Mouse (Mus musculus) liver, embryonic 12.5 days (tissue): Measurements from ENCODE around the gene Cxcl17. TPM values are rescaled to one million over a fixed set of nuclear protein-coding genes. Genes with fewer than 3 reads are reported as not detected.
A peak's percentile ranks its signal among the peaks of the same experiment; 100 is the strongest.

Experiments used
- ATAC-seq: fragments of 200-750 bp; cut with Nextera tagmentation; 2 replicates; pipeline ENCODE4 v1.8.0; 2017; ENCODE audit warnings: moderate number of reproducible peaks, mild to moderate bottlenecking, moderate library complexity
- H3K27ac ChIP-seq: fragments of 300-500 bp; sonication (generic); 2 replicates; pipeline ENCODE4 v1.5.1; 2016; ENCODE audit warnings: mild to moderate bottlenecking
- H3K27me3 ChIP-seq: fragments of 300-500 bp; sonication (generic); replicated peaks from 2 replicates; pipeline ENCODE4 v1.6.1; 2016; ENCODE audit warnings: mild to moderate bottlenecking, moderate library complexity
- H3K36me3 ChIP-seq: fragments of 300-500 bp; sonication (generic); 2 replicates; pipeline ENCODE4 v1.6.1; 2016; ENCODE audit warnings: mild to moderate bottlenecking, moderate library complexity
- H3K4me1 ChIP-seq: fragments of 300-500 bp; sonication (generic); 2 replicates; pipeline ENCODE4 v1.6.1; 2016
- H3K4me2 ChIP-seq: fragments of 300-500 bp; sonication (generic); 2 replicates; pipeline ENCODE4 v1.6.1; 2016; ENCODE audit warnings: mild to moderate bottlenecking, moderate library complexity
- H3K4me3 ChIP-seq: fragments of 300-500 bp; sonication (generic); 2 replicates; pipeline ENCODE4 v1.5.1; 2016; ENCODE audit warnings: mild to moderate bottlenecking, moderate library complexity
- H3K9ac ChIP-seq: fragments of 300-500 bp; sonication (generic); 2 replicates; pipeline ENCODE4 v1.6.1; 2016; ENCODE audit warnings: mild to moderate bottlenecking, moderate library complexity
- H3K9me3 ChIP-seq: fragments of 300-500 bp; sonication (generic); replicated peaks from 2 replicates; pipeline ENCODE4 v1.6.1; 2016; ENCODE audit warnings: mild to moderate bottlenecking, moderate library complexity
- WGBS: fragments of 180-500 bp; shearing (Covaris S2); methylation state at CpG from one replicate; pipeline ENCODE4 v1.1.7; 2016; ENCODE audit not compliant: insufficient replicate concordance; 5-methylcytosine and 5-hydroxymethylcytosine counted together
- polyA plus RNA-seq: library from polyadenylated mRNA; unstranded; fragments of >200 nt; fragmentation: Nextera tagmentation; extraction: Ambion mirVana; gene quantifications from 2 replicates; pipeline ENCODE4 v1.2.1, GENCODE M21; 2016

Cxcl17 gene
- polyA plus RNA-seq, 1 experiment from 2014 or later = not detected

DNA sequence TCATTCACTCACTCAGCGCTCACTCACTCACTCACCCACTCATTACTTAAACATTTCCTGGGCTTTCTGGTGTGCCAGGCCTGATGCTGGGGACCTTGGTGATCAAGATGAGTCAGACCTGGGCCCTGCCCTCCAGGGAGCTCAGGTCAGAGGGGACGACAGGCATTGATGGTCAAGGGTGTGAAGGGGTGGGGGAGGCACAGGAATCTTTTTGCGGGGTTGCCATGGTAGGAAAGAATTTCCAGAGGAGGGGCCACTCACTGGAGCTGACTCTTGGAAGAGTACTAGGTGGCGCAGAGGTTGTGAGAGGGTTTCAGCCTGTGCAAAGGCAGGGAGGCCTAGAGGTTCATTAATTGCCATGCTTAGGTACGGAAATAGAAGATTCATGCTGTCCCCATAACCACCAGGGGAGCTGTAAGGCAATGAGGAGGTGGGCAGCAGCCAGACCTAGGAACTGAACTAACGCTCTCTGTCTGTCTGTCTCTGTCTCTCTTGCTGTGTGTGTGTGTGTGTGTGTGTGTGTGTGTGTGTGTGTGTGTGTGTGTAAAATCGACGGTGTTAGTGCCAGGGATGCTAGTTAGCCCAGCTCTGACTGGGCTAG lies 35.5 kb downstream of the Cxcl17 start:
- Histone ChIP-seq H3K27ac (no peak overlapping the region), H3K4me1 (peaks cover 36% of the 10 kb centered on the region), H3K4me2 (peak overlapping the region; percentile 64), H3K4me3 (peak overlapping the region; percentile 43; the same call in 1 of the 2 replicates), H3K9ac (no peak overlapping the region), H3K9me3 (no peaks in the 10 kb centered on the region), H3K36me3 (no peaks in the 10 kb centered on the region; the same call in 1 of the 2 replicates), H3K27me3 (no peaks in the 10 kb centered on the region; the same call in 1 of the 2 replicates)
- 49% methylated on average over 6 of the region's 8 CpGs for WGBS
- no peak for ATAC-seq

DNA sequence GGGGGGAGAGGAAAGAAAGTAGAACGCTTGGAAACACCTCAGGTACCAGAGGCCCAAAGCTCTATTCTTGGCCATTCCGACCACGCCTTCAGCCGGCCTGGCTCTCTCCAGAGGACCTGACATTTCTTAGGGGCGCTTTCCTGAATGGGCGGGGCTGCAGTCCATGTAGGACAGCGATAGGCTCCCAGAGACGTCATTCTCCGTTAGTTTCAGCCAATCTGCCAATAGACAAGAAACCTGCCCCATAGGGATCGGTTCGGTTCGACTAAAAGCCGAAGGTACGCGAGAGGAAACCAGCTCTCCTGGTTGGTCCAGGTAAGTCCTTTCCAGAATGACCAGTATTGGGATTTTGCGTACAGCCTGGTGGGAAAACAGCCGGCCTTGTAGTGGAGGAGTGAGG lies 36.1 kb downstream of the Cxcl17 start:
- Histone ChIP-seq H3K27ac (no peak overlapping the region), H3K4me2 (peak overlapping the region; percentile 64), H3K9me3 (no peaks in the 10 kb centered on the region), H3K4me3 (peak overlapping the region; percentile 43), H3K4me1 (peaks cover 36% of the 10 kb centered on the region), H3K36me3 (no peaks in the 10 kb centered on the region), H3K27me3 (no peaks in the 10 kb centered on the region; the same call in 1 of the 2 replicates), H3K9ac (peak overlapping the region; percentile 24; the same call in 1 of the 2 replicates)
- WGBS = 4% methylated on average over 17 of the region's 17 CpGs
- ATAC-seq = peak; percentile 44

DNA sequence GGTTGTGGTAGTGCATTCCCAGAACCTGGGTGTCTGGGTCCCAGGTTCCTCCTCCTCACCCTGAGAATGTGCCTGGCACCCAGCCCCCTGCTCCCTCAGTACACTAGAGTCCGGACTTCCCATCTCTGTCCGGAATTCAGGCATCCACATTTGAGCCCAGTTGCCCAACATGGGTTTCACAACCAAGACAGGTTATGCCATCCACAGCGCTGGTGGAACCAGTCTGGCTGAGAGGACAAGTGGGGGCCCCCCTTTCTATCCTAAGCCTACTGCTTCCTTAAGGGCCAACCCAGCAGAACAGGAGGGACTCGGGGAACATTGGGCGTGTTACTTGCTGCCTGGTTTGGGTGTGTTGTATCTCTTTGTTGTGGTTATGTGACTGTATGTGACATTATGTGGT lies 40.2 kb downstream of the Cxcl17 start:
- 72% methylated on average over 5 of the region's 5 CpGs for WGBS
- Histone ChIP-seq H3K9ac (no peak overlapping the region), H3K27me3 (peaks cover 34% of the 10 kb centered on the region), H3K9me3 (no peaks in the 10 kb centered on the region), H3K4me2 (no peak overlapping the region), H3K4me1 (peaks cover 13% of the 10 kb centered on the region), H3K27ac (no peak overlapping the region), H3K36me3 (no peaks in the 10 kb centered on the region), H3K4me3 (no peak overlapping the region)
- ATAC-seq = no peak

DNA sequence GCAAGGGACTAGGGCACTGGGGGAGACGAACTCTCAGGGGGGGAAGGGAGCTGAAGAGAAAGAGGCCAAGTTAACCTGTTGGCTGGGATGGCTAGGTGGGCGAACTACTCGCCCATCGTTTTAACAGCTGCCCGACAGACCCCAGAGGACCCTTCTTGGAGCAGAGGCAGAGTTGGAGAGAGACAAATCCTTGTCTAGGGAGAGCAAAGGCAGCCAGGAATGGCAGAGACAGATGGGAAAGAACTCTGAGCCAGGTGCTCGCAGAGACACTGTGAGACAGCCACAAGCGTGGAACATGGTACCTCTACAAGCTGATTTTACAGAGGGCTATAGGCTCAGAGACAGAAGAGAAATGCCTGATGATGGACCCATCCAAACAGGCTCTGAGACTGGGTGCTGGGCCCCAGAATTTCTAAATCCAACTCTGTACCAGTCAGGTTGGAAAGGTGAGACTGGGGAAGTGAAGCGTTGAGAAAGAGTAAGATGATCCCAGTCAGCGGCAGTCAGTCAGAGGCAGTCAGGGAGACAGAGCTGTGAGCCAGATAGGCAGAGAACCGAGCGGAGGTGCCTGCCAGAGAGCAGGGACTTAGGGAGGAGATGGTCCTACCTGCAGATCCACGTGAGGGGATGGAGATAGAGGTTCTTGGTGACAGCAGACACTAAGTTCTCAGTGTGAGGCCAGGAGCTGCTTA lies 43.5 kb downstream of the Cxcl17 start, which contains the start of gene Cnfn:
Cnfn (minus strand) TSS at position 667 of the 692 bp plus-strand sequence.
- Histone ChIP-seq H3K9me3 (no peaks in the 10 kb centered on the region), H3K4me1 (no peaks in the 10 kb centered on the region), H3K27ac (no peak within 1 kb of the TSS), H3K36me3 (no peaks in the 10 kb centered on the region), H3K9ac (no peak within 1 kb of the TSS), H3K4me3 (no peak within 1 kb of the TSS), H3K27me3 (peaks cover 67% of the 10 kb centered on the region), H3K4me2 (no peak within 1 kb of the TSS)
- WGBS = 41% methylated on average over 12 of the region's 12 CpGs
- no peak for ATAC-seq

DNA sequence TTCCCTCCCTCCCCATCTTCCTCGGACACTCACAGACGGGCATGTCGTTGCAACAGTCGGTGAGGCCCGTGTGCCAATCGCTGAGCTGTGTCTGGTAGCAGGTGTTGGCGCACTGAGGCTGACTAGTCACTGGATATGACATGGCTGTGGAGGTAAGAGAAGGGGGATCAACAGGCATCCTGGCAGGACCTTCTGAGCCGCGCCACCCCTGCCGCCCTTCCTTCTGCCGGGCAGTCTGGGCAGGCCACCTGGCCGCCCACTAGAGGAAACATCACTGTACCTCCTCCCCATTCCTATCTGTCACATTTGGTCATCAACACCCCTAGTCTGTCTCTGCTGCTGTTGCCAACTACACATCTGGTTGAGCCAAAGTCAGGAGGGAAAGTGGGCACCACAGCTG lies 44.4 kb downstream of the Cxcl17 start:
- Histone ChIP-seq H3K9me3 (no peaks in the 10 kb centered on the region), H3K4me3 (no peak overlapping the region), H3K36me3 (no peaks in the 10 kb centered on the region), H3K9ac (no peak overlapping the region), H3K4me2 (no peak overlapping the region), H3K4me1 (no peaks in the 10 kb centered on the region), H3K27ac (no peak overlapping the region), H3K27me3 (peaks cover 69% of the 10 kb centered on the region)
- no peak for ATAC-seq
- 33% methylated on average over 12 of the region's 12 CpGs for WGBS

DNA sequence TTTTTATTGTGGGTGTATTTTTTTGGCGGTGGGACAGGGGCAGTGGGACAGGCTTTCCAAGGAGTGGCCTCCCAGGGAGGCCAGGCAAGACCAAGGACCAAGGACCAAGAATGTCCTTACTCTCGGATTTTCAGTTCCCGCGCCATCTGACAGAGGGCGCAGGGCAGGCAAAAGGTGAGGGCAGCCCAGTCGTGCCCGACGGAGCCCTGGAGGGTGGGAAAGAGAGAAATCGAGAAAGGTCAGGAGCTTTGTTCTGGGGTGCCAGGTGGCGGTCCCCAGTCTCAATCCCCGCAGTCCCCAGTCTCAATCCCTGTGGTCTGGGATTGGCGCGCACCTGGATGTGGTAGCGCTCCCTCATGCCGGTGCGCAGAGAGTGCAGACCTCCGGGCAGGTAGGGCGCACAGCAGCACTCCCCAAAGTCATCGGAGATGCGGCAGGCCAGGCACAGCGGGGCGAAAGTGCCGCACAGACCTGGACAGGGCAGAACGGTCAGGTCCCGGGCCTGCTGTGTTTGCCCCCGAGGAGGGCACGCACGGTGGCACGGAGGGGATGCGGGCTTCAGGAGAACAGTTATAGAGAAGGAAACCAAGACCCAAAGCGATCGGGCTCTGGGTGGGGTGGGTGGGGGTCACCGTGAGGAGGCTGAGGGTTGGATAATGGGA lies 44.9 kb downstream of the Cxcl17 start:
- WGBS = 4% methylated on average over 33 of the region's 33 CpGs
- H3K27me3 ChIP-seq = peaks cover 69% of the 10 kb centered on the region
- H3K27ac ChIP-seq = no peak overlapping the region

DNA sequence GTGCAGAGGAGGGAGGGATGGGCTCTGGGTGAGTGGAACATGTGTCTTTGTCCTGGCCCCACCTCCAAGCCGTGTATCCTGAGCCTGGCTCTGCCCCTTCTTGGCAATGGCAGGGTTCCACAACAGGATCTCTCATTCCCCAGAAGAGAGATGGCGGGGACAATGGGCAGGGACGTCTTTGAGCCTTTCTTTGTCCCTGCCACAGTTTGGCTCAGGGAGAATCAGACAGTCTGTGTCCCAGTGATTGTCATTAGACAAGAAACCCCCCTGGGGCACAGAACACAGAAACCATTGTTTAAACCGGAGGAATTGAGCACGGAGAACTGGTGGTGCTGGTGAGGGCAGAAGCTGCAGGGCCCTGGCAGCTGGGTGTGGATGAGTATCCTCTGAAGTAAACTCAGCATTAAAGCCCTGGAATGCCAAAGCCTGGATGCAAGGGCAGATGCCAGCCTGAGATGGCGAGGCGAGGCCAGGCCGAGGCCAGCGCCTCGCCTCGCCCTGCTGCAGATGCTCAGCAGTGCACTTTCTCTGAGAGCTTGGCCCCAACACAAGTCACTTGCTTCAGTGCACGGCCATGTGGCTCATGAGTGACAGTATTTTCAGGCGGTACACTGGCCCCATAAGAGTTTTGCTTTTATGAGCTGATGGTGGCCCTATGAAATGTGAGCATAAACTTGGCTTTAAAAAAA lies 46.6 kb downstream of the Cxcl17 start:
- no peak overlapping the region for H3K4me2 ChIP-seq
- H3K4me1 ChIP-seq = no peaks in the 10 kb centered on the region
- ATAC-seq = no peak
- 43% methylated on average over 13 of the region's 13 CpGs for WGBS
- H3K9me3 ChIP-seq = no peaks in the 10 kb centered on the region
- no peak overlapping the region for H3K4me3 ChIP-seq
- H3K9ac ChIP-seq = no peak overlapping the region
- H3K36me3 ChIP-seq = no peaks in the 10 kb centered on the region
- H3K27ac ChIP-seq = no peak overlapping the region
- peaks cover 69% of the 10 kb centered on the region for H3K27me3 ChIP-seq

More for the DNA sequence above, 44.9 kb downstream of the Cxcl17 start:
- Histone ChIP-seq H3K9me3 (no peaks in the 10 kb centered on the region), H3K4me3 (no peak overlapping the region), H3K36me3 (no peaks in the 10 kb centered on the region), H3K4me1 (no peaks in the 10 kb centered on the region), H3K9ac (no peak overlapping the region), H3K4me2 (no peak overlapping the region; the same call in 1 of the 2 replicates)
- no peak for ATAC-seq

DNA sequence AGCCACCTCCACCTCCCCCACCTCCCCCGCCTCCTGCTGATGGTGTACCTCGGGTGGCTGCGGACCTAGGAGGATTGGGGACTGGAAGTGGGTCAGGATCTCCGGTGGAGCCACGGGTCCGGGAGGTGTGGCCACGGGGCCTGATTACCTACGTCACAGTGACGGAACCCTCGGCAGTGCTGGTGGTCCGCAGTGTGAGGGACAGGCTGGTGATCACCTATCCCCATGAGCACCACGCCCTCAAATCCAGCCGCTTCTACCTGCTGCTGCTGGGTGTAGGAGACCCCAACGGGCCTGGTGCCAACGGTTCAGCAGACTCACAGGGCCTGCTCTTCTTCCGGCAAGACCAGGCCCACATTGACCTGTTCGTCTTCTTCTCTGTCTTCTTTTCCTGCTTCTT lies 49.1 kb downstream of the Cxcl17 start:
- H3K27me3 ChIP-seq = peaks cover 46% of the 10 kb centered on the region
- H3K4me2 ChIP-seq = no peak overlapping the region
- no peak overlapping the region for H3K27ac ChIP-seq
- no peak for ATAC-seq
- H3K36me3 ChIP-seq = peaks cover 6% of the 10 kb centered on the region; the same call in 1 of the 2 replicates
- H3K9me3 ChIP-seq = no peaks in the 10 kb centered on the region
- H3K4me3 ChIP-seq = no peak overlapping the region
- H3K9ac ChIP-seq = no peak overlapping the region
- H3K4me1 ChIP-seq = no peaks in the 10 kb centered on the region
- WGBS = 83% methylated on average over 17 of the region's 17 CpGs

DNA sequence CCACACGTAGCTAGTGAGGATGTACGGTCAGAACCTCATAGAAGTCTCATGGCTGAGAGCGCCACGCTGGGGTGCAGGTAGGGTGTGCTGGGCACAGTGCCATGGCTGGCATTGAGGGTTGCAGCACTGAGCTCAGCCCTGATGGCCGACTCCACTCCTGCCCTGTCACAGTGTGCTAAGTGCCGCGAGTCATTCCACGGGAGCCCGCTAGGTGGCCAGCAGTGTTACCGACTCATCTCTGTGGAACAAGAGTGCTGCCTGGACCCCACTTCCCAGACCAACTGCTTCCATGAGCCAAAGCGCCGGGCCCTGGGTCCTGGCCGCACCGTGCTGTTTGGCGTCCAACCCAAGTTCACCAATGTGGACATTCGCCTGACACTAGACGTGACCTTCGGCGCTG lies 49.5 kb downstream of the Cxcl17 start:
- Histone ChIP-seq H3K27ac (no peak overlapping the region), H3K4me2 (no peak overlapping the region), H3K4me3 (no peak overlapping the region), H3K27me3 (peaks cover 42% of the 10 kb centered on the region), H3K9me3 (no peaks in the 10 kb centered on the region), H3K36me3 (peaks cover 6% of the 10 kb centered on the region; the same call in 1 of the 2 replicates), H3K4me1 (no peaks in the 10 kb centered on the region), H3K9ac (no peak overlapping the region)
- ATAC-seq = no peak
- WGBS = 81% methylated on average over 19 of the region's 19 CpGs

DNA sequence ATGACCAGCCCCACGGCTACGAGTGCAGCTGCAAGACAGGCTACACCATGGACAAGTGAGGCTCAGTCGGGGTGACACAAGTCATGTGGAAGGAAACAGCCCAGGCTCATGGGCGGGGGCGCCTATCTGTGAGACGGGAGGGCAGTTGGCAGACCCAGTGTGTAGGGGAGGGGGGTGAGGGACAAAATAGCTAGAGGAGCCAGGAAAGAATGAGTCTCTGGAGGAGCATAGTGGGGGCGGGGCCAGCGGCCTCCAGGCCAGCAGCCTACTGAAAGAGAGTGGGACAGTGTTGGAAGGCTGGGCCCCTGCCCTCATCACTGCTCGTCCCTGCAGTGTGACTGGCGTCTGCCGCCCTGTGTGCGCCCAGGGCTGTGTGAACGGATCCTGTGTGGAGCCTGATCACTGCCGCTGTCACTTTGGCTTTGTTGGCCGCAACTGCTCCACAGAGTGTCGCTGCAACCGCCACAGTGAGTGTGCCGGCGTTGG lies 53.9 kb downstream of the Cxcl17 start:
- H3K36me3 ChIP-seq = peaks cover 6% of the 10 kb centered on the region; the same call in 1 of the 2 replicates
- H3K9me3 ChIP-seq = no peaks in the 10 kb centered on the region
- H3K27ac ChIP-seq = no peak overlapping the region
- H3K27me3 ChIP-seq = no peaks in the 10 kb centered on the region
- WGBS = 80% methylated on average over 19 of the region's 19 CpGs
- H3K9ac ChIP-seq = no peak overlapping the region
- H3K4me2 ChIP-seq = no peak overlapping the region
- no peaks in the 10 kb centered on the region for H3K4me1 ChIP-seq
- no peak for ATAC-seq
- no peak overlapping the region for H3K4me3 ChIP-seq
